Mouse (Mus musculus): Measurements from ENCODE around the gene Serpina11.

Serpina11 gene

DNA sequence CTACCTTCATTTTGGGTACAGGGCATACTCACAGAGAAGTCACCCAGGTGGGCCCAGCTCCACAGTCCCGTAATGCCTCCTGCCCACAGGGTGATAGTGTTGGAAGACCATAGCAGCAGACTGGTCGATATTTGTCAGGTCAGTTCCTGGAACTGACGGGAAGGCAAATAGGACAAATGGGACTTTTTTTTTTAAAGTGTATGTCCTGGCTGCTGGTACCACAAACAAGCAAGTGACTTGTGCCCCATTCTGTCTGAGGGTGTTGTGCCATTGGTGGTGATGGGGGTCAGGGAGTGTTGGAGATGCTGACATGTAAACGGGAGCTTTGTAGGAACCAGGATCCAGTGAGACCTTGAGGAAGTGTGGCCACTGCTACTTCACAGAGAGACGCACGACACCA lies at the start of gene Serpina11:
Serpina11 (minus strand) TSS at position 101 of the 400 bp plus-strand sequence.
- no peak for DNase-seq (ENCODE audit: low read depth, low spot score)

DNA sequence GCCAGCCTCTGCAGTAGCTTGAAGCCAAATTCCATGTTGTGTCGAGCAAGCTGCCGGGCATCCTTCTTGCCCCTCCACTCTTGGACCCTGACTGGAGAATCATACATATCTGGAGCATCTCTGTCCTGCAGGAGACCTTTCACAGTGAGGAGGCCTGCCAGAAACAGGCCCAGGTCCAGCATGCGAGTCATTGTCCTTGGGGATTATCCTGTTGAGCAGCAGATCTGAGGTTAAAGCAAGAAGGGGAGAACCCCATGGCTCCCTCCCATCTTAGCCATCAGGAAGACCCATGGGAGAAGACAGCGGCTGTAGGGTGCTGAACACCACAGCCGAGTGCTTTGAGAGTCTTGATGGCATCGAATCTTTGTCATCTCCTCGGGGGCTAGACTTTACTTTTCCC lies 48.4 kb upstream of the Serpina11 start:
- no peak for DNase-seq (ENCODE audit: low read depth, low spot score)

DNA sequence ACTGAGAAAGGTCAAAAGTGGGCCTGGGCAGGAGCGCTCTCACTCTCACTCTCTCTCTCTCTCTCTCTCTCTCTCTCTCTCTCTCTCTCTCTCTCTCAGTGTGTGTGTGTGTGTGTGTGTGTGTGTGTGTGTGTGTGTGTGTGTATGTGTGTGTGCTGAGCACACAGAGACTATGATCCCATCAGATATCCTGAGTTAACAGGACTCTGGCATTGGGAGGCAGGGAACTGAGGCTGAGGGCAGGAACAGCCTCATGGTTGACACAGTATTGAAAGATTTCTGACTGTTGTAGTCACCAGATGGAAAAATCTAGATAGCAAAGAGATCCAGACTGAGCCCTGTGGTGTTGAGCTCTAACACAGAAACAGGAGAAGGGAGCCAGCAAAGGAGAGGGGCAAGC lies 44.0 kb upstream of the Serpina11 start:
- DNase-seq (ENCODE audit: low read depth, low spot score), result no peak

DNA sequence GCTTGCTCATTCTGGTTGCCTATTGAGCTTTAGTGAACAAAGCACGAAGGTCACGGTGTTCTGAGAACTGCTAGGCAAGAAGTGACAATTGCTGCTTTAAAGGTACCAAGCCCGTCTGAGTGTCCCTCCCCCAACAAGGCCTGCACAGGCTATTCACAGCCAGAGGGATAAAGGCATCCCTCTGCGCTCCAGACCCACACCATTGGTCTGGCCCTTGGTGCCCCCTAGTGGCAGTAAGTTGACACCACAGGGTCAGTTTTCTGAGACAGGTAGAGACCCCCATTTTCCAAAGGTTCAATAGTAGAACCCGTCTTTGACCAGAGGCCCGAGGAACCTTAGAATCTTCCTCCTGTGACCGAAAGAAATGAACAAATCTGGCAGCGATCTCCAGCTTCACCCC lies 40.2 kb upstream of the Serpina11 start:
- no peak for DNase-seq (ENCODE audit: low read depth, low spot score)

DNA sequence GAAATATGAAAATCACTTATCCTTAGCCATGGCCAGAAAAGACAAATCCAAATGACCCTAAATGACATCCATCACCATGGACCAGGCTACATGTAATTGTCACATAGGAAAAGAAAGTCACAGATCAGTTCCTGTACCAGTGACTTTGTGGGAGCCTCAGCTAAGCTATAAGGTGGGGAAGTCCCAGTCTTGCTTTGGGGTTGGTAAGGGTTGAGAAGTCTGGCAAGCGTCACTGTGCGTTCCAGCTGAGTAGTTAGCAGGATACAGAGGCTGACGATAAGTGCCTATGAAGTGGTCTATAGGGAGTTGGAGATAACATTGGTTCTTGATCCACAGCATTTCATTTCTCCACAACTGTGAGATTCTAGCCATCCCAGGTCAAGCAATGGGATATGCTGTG lies 25.5 kb upstream of the Serpina11 start:
- no peak for DNase-seq (ENCODE audit: low read depth, low spot score)

DNA sequence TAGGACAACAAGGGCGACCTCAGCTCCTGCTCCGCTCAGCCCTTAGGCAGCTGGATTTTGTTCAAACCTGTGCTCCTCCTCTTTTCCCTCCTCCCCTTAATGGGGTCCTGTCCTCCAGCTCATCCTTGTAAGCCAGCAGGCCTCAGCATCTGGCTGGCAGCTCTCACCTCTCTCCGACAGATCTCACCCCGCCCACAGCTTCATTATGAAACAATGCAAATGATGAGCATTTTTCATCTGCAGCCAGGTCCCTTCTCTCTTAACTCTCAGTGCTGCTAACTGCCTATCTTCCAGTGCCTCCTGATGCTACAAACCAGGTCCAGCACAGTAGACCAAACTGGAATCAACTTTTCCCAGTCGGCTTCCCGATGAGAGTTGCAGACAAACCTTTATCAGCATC lies 23.9 kb upstream of the Serpina11 start, which contains the start of gene Serpina9:
Serpina9 (minus strand) TSS at position 136 of the 400 bp plus-strand sequence.
- DNase-seq (ENCODE audit: low read depth, low spot score), result no peak

DNA sequence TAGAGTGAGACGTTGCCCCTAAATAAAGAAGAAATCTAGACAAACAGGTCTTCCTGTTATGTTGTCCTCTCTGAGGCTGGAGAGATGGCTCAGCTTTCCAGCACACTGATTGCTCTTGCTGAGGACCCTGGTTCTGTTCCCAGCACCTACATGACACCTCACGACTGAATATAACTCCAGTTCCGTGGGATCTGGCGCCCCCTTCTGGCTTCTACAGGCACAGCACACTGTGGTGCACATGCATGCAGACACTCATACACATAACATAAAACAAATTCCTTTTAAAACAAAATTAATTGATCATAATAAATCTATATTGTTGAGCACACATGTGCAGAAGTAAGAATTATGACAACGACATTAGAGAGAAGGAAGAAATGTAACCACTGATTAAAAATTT lies 14.9 kb upstream of the Serpina11 start:
- DNase-seq (ENCODE audit: low read depth, low spot score), result no peak

DNA sequence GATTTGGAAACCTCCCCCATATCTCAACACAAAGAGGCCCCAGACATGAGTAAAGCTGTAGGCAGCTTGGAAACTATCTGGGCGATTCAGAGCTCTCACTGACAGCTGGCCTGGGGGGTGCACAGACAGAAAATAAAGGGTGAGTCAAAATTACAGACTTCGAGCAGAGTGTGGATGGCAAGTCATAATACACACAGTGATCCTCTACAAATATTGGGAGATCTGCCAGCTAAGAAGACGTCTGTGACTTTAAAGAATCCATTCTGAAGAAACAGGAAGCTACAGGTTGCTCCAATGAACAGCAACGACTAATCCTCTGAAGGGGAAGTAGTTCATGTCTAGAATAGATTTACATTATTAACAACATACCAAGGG lies 13.5 kb upstream of the Serpina11 start:
- no peak for DNase-seq (ENCODE audit: low read depth, low spot score)

DNA sequence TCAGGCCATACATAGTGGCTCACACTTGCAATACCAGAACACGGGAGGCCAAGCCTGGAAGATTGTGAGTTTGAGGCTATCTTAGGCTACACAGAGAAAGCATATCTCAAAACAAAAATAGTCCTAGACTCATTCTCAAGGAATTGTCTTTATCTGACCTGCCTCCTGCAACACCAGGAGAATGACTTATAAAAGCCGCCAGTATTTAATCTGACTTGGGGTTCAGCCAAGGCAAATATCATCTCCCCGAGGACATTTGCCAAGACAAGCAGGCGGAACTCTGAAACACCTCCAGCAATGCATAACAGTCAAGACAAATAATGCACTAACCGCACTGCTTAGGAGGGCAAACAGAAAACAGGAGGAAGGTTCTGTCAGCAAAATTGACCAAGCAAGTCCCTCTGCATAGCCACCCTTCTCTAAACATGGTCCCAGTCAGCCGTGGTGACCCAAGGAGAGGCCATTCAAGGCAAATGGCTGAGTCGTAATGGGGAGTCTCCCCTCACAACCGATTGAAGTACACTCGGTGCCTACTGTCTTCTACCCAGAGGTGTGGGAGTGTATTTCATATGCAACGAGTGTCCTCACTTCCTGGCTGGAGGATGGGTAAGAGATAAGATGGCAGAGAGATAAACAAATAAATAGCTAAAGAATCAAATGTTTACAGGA lies 12.9 kb upstream of the Serpina11 start:
- no peak for DNase-seq (ENCODE audit: low read depth, low spot score)

DNA sequence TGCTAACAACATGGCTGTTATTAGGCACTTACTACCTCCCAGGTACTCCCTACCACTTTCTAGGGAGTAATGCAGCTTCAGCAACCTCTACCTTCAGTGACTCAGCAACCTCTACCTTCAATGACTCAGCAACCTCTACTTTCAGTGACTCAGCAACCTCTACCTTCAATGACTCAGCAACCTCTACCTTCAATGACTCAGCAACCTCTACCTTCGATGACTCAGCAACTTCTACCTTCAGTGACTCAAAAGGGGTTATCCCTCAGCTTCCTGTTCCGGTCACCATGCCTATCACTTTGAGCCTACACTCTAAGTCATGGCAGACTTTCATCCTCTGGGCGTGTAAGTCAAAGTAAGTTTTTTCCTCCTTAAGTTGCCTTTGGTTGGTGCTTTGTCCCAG lies 10.8 kb upstream of the Serpina11 start:
- no peak for DNase-seq (ENCODE audit: low read depth, low spot score)

DNA sequence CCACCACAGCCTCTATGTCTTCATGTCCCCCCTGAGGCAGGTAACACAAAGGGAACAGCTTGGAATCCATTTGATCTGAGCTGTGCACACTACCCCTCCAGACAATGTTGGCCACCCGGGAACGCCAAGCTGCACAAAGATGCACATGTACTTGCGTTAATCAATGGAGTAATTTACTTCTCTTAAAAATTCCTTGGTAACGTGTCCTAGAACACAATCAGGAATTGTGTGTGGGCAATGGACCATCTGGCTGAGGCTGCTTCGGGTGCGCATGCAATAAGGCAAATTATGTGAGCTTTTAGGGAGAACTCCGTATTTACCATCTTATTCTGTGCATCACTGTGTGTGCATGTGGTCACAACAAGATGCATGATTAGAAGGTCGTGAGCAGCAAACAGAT lies 9.9 kb upstream of the Serpina11 start:
- no peak for DNase-seq (ENCODE audit: low read depth, low spot score)

DNA sequence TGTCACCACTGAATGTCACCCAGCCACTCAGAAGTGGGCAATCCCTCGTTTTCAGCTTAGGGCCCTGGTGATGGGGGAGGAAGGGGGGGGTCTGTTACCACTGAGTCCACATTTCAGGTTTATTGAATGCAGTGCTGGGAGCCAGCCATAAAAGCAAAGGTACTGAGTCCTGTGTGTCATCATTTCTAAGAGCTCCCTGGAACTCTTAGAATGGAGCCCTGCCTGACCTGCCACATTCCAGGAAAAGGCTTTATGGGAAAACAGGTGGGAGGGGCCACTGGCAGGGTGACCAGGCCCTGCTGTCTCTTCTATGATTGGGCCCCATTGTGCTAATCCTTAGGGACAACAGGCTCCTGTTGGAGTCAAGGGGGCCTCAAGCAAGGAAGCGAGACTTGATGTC lies 6.8 kb upstream of the Serpina11 start:
- no peak for DNase-seq (ENCODE audit: low read depth, low spot score)

DNA sequence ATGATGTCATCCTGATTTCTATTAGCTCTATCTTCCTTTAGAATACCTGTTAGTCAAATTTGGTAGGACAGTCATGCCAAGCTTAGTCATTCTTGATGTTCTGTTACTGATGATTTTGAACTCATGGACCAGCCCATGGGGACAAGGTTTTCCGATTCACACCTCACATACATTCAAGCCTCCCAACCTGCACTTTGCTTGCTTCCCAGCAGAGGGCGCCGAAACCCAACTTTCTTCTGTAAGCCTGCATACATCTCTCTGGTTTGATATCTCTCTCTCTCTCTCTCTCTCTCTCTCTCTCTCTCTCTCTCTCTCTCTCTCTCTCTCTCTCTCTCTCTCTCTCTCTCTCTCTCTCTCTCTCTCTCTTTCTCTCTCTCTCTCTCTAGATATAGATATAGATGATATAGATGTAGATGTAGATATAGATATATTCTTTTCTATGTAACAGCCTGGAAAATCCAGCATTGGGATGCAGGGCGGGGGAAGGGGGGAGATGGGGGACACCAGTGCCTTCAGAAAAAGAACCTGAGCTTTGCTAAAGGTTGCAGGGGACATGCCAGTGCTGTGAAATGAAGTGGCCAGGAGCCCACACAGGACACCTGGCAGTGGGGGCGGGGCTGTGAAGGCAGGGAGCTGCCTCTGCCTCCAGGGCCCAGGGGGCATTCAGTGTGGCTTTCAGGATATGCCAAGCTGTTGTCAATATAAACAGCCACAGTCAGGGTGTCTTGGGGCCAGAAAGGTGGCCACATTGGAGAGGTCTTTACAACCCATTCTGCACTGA lies 5.7 kb upstream of the Serpina11 start:
- DNase-seq (ENCODE audit: low read depth, low spot score), result peak; percentile 65

DNA sequence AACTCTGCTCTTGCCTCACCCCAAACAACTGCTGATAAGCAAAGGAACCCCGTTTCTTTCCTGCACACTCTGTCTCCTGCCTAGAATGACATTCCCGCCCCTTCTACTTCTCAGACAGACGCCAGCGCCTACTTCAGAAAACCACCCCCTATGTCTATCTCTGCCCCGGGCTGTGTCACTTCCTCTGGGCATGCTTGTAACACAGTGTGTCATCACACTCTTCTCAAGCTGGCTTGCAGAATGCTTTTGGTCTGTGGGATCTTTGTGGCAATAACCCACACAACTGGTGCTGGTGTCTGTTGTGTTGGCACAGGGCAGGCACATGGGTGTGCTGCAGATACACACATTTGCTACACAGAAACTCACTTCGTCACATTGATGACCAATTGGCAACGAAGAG lies 3.2 kb upstream of the Serpina11 start:
- DNase-seq (ENCODE audit: low read depth, low spot score), result no peak

DNA sequence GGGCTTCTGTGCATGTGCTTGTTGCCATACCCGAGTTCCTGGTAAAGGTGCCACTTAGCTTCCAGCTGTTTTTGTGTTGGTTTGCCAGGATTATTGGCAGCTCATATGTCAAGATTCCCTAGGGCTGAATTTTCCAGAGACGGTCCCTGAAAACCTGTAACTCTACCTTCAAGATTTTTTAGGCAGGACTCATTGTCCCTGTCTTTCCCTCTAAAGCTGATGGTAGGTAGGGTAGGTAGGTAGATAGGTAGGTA lies 316 bp downstream of the Serpina11 start:
- no peak for DNase-seq (ENCODE audit: low read depth, low spot score)

DNA sequence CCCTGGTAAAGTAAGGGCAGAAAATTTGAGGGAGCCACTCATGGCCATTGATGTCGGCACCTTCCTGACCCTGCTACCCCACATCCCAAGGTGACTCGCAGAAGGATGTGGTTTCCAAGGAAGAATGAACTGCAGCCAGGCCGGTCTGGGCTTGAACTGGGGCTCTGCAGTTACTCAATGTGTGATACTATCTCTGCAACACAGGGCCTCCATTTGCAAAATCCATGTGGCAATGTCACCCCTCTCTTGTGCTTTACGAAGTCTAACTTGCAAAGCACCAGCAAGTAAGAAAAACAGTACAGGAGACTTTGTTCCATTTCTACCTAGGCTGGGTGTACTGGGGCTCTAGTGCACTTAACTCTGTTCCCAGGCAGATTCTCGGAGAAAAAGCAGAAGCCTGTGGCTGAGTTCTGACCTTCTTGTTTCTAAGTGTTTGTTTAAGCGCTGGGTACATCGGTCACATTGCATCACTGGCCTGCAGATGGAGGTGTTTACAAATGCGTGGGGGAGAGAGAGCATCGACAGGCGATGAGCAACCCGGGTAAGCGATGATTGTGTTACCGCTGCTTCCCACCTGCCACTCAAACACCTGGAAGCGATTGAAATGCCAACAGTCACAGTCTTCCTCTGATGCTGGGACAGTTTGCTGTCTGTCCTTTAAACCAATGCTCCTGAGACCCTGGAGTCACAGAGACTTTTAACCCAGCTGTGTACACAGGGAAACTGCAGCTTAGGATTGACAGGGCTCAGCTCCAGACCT lies 823 bp downstream of the Serpina11 start:
- no peak for DNase-seq (ENCODE audit: low read depth, low spot score)

DNA sequence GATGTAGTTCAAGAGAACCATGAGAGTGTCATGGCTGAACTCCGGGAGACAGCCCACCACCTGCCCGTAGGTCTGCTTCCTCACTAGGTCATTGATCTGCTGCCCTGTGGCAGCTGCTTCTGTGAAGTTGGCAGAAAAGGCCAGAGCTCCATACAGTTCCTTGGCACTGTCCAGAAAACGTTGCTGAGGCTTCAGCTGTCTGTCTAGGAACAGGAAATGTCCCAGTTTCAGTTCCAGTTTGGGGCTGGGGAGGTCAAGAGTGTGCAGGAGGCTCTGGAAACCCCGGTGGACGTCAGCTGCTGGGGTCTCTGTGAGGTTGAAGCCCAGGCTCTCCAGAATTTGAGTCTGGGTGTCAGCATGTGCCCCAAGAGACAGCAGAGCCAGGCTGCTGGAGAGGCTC lies 3.9 kb downstream of the Serpina11 start:
- DNase-seq (ENCODE audit: low read depth, low spot score), result no peak

DNA sequence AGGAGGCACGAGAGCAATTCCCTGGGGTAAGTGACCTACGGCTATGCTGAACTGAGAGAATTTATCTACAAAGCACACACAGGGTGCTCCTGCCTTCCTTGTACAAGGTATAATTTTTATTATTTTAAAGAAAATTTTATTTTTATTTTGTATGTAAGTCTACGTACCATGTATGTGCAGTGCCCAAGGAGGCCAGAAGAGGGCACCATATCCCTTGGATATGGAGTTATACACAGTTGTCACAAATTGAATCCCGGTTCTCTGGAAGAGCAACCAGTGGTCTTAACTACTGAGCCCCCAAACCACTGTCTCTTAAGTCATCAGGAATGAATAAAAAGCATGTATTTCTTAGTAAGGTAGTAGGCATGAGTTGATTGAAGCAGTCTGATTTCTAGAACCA lies 4.8 kb downstream of the Serpina11 start:
- DNase-seq (ENCODE audit: low read depth, low spot score), result peak; percentile 35

DNA sequence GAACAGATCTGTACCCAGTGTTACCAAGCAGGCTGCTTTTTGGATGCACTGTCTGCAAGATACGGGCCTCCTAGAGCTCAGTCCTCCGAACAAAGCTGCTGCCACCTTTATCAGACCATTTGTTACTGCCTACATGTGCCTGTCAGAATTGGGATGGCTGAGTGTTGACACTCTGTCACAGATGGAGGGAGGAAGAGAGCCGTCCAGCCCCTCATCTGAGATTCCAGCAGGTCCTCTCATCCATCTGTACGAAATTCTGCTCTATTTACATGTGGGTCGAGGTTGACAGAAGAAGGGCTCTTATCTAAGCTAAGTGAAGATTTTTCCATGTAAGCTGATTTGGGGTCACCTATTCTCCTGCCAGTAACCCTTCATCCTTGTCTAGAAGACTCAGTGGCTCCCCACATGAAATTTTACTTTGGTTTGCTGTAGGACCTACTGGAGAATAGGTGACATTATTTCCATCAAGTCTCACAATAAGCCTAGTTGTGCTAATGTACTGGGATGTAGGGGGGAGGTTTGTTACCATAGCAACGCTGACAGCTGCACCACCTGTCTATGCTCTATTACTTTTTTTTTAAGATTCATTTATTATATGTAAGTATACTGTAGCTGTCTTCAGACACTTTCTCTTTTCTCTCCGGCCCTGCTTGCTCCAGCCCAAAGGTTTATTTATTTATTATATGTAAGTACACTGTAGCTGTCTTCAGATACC lies 8.0 kb downstream of the Serpina11 start:
- no peak for DNase-seq (ENCODE audit: low read depth, low spot score)

DNA sequence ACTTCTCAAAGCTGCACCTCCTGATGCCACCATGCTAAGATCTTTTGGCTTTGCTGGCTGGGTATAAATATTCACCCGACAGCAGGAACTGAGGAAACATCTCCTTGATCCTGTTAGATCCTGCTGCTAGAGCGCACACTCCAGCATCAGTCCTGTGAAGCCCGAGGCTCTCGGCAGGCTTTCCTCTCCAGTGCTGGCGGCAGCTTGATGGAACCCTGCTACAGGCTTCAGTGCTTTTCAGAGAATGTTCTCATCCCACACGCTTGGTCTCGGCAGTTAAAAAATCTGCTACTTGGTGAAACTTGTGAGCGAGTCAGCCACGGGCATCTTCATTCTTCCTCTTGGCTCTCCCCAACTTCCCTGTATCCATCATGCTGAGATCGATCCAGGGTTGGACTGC lies 11.5 kb downstream of the Serpina11 start:
- no peak for DNase-seq (ENCODE audit: low read depth, low spot score)

DNA sequence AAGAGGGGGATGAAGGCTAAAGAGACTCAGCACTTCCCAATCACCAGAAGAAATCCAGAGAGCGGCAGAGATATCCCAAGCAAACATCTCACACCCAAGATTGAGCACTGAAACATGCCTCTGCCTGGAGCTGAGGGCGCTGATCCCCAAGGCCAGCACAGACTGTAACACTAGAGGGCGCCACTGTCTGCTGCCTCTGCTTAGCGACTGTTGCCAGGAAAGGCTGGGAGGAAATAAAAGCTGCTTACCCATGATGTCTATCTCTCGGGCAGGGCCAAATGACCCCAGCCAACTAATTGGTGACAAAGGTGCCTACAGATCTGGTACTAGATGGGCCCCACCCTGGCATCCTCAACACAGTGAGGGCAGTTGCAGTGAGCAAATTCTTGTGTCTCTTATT lies 11.9 kb downstream of the Serpina11 start:
- no peak for DNase-seq (ENCODE audit: low read depth, low spot score)

DNA sequence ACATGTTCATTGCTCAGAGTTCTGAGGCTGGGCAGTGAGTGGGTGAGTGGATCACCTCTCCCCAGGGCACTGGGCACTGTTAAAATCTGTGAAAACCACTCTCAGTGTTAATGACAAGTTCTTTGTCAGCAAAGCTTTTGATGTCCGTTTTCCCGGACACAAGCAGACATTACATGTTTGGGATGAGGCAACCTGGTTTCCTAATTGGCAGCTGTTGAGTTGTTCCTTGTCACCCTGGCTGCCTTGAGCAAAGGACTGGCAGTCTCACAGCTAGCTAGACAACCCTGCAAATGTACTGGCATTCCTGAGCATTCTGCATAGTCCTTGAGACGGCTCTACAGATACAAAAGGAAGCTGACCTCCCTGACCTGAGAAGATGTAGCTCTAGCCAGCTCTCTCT lies 12.7 kb downstream of the Serpina11 start:
- DNase-seq (ENCODE audit: low read depth, low spot score), result no peak

All from forelimb bud, embryonic 11.5 days (tissue).